Mouse (Mus musculus) megakaryocyte, embryonic 14.5 days (primary cell): ENCODE data around the gene Fbxo9.

Experiments used
- FLI1 ChIP-seq: IDR thresholded peaks from 2 replicates; pipeline ENCODE4 v1.6.1; 2012; ENCODE audit warnings: low read length, inconsistent platforms, mixed read lengths
- GATA1 ChIP-seq: IDR thresholded peaks from 3 replicates; pipeline ENCODE4 v1.6.1; 2012; ENCODE audit warnings: mixed read lengths, low read length, inconsistent platforms, borderline replicate concordance

- TF ChIP-seq FLI1 (no peak), GATA1 (no peak)
Observed at GRCm38 (mm10) chr9:78121358-78121757, 12.5 kb upstream of the Fbxo9 start.
